Mouse (Mus musculus): ENCODE data around the gene Pcdh9.

The Pcdh9 gene

DNA sequence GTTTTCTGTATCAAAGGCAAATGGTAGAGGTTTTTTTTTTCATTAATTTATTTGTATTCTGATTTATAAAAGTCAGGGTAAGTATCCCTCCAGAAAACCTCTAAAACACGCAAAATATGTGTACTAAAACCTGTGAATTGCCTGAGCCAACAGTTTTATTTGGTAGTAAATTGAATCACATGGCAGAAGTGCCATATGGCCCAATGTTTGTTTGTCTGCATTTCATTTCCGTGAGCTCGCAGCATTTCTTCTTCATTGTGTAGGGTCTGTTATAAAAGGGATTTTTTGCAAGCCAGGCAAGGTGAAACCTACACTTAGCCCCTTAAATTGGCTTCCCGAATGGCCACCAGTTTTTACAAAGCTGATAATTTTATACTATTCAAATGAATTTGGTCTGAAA is 104.2 kb downstream of the Pcdh9 start:
- DNase-seq (ENCODE audit: low spot score), result no peak

DNA sequence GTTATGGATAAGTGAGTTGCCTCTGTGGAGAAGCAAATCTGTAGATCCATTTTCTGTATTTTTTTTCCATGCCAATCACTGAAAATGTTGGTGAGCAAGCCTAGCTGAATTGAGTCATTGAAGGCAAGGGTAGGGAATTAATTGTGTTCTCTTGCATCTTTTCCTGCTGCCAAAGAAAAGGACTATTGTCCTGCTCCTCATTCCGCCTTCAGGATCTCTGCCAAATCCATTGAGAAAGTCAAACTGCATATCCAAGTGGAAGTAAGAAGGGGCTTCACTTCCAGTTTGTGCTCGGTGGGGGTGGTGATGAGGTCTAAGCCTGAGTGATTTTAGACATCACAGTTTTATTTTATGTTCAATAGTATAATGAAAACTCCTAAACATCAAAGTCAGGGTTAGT is 105.4 kb downstream of the Pcdh9 start:
- DNase-seq (ENCODE audit: low spot score), result no peak

DNA sequence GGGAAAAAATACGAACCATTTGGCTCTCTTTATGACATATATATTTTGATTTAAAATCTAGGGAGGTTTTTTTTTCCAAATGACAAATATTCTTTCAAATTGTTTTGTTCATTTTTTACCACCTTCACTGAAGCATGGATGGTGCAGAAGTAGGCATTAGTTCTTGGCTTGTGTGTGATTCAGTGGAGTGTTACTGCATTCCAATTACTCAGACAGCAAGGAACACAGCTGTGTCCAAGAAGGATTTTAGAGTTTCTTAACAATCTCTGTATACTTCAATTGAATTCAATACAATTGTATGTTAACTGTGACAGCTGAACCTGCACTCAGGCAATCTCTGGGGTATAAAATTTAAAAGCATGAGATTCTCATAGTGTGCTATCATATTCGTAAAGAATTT is 127.6 kb downstream of the Pcdh9 start:
- DNase-seq (ENCODE audit: low spot score), result no peak

DNA sequence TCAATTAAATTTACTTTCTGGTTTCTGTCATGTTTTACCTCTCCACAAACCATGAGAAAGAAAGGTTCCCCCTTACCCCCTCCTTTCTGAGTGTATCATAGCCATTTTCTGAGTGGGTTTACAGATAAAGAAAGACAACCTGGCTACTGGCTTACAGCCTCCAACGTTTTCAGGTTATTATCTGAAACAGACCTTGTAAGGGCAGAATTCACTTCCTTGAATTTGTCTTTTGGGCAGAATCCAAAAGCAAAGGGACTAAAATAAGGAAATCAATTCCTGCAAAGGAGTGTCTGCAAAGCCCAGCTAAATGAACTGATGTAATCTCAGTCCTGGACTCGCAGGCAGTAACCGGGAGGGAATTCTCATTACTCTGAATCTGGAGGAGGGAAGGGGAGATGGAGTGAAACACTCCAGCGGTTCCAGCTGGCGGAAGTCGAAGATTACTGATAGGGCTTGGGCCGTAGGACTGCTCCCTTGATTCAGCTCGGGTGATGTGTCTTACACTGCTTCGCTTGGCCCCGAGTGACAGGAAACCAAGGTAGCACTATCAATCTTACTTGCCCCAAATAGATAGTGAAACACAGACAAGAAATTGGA is 156.3 kb downstream of the Pcdh9 start:
- no peak for DNase-seq (ENCODE audit: low spot score)

DNA sequence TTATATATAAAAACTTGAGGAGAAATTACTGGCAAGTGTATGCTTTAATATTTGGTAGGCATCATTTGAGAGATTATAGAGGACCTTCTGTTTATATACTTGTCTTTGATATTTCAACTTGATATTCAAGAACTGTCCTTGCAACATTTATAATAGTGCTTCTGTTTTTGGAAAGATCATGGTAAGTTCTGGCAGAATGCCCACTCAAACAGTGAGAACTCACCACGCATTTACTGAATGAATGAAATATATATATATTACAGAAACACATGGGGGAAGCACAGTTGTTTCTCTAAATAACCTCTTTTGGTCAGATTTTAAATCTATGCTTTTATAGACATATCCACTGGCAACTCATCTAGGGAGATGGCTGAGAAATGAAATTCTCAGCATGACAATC is 164.7 kb downstream of the Pcdh9 start:
- DNase-seq (ENCODE audit: low spot score), result no peak

DNA sequence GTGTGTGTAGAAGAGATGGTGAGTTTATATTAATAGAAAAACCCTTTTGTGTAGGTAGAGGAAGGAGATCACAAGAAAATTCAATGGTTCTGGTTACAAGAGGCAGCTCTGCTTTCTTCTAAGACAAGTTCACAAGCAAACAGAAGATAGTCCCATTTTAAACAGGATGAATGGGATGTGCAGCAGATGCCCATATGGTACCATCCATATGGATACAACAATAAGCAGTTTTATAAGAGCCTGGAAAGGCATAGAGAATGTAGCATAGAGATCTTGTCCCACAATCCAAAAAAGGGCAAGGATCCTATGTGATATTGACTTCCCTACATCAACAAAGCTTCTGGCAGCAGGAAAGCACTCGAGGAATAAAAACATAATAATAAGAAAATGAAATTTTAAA is 171.3 kb downstream of the Pcdh9 start:
- no peak for DNase-seq (ENCODE audit: low spot score)

DNA sequence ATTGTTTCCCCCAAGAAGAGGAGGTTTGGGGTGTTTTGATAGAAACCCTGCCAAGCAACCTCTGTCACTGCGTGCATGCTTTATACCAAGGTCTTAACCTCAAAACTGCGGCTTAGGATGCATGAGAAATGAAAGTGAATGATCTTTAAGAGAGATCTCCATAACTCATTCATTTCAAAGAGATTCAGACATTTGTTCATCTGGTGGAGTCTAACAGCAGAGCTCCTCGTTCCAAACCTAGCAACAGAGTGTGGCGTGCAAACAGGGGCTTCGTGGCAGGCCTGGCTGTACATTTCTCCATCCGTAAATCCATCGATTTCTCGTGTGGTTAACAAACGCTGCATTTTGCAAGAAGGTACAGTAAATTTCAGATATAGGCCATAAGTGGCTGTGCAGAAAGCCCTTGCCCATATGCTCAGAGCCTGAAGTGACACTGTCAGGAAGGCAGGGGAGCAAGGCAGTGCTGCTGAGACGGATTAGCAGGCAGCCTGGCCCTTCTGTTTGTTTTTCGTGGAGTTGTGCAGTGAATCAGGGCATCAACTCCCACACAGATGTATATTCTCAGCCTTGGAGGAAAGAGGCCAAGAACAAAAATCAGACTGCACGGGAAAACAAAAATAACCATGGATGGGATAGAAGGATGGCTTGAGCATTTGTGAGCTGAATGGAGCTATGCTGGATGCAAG is 177.1 kb downstream of the Pcdh9 start:
- no peak for DNase-seq (ENCODE audit: low spot score)

DNA sequence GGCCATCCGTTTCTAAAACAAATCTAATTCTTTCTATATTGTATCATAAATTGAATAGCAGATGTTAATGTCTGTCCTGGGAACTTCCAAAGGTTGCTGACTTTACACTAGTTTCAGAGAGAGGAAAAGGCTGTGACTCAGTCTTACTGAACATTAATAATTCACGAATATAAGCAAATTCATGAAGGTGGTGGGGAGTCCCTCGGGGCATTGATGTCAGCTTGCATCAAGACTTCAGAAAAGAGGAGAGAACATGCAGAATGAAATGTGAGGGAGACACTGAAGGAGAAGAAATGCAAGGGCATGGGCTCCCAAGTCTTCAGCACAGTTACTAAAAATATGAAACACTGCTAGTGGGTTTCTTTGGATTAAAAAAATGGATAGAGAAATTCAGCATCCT is 181.8 kb downstream of the Pcdh9 start:
- DNase-seq (ENCODE audit: low spot score), result no peak

DNA sequence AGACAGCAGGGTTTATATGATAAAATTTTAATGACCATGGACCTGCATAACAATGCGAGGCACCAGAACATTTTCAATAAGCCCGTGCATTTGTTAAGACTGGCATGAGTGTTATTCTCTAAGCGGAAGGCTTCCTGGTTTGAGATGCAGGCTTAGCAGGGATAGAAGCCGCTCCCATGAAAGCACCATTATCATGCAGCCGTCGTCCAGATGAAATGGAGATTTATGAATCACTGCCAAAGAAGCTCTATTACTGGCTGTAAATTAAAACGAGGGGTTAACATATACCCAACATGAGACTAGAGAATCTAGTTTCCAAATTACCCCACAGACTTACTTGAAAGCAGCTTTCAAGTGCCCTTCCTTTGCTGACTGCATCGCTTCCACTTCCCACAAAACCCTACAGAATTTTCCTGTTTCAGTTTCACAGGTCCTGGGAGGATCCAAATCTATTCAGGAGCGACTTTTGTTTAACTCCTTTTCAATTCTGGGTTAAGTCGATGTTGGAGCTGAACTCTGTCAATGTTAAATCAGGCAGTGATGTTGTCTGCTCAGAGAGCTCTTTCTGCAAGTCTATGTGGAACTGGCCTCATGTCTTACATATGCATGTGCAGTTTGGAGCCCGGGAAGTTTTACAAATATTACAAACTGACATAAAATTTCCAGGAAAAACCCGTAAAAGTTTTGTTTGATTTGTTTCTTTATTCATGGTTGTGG is 188.9 kb downstream of the Pcdh9 start:
- DNase-seq (ENCODE audit: low spot score), result no peak

DNA sequence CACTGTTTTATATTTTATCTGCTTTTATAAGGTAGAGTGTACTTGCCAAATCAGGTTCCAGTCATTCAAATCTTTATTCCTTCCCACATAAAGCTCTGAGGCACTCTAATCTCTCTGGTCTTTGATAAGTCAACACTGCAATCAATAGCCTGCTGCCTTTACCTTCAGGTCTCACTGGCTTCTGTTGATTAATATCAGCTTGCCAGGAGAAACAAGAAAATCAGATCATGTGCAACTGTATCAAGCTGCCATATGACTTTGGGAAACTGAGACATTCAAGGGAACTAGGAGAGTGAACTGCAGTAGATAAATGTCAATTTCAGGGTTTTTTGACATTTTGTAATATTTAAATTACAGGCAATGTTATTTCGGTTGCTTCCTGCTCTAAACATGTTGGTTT is 189.6 kb downstream of the Pcdh9 start:
- no peak for DNase-seq (ENCODE audit: low spot score)

DNA sequence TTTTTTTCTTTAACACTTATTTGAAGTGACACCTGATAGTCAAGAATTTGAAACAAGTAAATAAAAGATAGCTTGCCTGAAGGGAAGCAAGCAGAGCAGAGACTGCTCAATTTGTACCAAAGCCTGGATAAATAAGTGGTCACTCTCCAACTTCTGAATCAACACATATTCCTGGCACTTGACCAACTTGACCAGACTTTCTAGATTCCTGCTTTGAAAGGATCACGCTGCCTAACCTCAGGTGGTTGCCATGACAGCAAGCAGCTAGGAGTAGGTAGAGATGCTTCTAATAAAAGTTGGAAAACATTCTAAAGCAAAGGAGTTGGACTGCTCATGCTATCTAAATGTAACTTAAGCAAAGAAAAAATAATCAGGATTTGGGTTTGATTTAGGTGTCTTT is 205.8 kb downstream of the Pcdh9 start:
- no peak for DNase-seq (ENCODE audit: low spot score)

DNA sequence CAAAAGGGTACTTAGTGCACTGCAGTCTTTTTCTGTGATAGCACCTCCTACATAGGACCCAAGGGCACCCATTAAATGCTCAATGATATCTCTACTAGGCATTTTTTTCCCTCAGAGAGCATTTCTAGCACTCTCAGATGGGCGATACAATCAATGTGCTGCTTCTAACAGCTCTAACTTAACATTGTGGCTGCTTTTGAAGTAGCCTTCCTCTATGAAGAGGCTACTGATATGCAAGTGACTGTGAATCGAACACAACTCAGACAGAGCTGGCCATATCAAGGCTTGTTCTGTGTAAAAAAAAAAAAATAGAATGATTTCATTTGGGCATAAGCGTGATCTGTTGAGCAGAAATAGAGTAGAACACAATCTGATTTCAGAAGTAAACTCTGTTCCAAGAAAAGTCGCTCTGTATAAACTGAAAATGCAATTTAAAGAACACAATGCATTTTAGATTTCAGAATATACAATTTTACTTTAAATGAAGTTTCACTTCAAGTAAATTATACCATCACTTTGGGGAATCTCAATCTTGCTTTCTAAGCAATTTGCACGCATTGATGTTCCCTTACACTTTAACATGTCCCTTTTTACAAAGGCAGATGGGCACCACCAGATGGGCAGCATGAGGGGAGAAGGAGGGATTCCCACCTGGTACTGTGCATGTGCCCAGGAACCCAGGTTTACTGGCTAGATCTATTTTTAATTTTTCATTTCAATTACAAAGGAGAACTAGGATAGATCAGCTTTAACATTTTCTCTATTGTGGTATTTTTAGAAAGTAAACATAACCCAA is 215.0 kb downstream of the Pcdh9 start:
- DNase-seq (ENCODE audit: low spot score), result no peak

DNA sequence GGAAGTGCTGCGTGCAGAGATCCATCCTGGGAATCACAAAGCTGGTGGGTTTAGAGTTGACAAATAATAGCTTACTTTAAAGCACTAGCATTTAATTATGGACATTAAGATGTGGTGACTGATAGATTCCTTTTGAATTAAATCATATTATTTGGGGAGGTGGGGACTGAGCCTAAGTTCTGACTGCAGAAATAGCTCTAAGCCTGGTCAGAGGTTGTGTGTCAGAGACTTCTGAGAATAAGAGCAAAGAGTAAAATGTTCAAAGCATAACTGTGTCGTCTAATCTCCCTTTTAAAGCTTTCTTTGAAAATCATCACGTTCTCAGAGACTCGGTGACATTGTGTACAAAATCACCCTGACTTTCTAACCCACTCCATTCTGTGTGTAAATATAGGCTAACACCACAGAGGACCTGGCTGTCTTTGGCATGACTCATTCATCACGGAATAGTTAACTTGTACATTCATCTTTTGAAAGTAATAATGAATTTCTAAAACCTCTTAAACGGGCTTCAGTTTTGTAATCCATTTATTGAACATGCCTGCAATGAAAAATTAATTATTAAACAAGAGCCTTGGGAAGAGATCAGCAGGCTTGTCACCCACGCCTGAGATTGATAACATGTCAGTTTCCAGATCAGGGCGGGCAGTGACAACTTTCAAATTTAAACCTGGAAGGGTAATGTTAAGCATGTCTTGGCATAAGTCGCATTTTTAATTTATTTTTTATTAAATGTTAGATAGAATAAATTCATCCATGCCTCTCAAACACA is 236.3 kb downstream of the Pcdh9 start:
- no peak for DNase-seq (ENCODE audit: low spot score)

DNA sequence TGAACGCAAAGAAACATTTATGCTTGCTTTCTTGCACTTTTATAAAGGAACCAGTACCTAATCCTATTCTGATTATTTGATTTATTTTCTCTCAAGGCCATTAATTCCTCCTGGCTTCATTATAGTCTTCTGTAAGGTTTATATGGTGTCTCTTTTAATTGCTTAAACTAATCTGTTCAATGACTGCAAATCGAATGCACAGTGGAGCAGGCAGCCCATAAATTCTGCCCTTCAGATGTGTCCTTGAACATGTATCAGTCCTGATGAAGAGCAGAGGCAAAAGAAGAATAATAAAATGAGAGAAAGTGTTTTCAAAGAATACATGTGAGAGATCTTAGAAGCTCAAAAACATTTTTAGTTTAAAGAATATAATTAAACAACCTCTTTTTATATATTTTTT is 263.2 kb downstream of the Pcdh9 start:
- no peak for DNase-seq (ENCODE audit: low spot score)

DNA sequence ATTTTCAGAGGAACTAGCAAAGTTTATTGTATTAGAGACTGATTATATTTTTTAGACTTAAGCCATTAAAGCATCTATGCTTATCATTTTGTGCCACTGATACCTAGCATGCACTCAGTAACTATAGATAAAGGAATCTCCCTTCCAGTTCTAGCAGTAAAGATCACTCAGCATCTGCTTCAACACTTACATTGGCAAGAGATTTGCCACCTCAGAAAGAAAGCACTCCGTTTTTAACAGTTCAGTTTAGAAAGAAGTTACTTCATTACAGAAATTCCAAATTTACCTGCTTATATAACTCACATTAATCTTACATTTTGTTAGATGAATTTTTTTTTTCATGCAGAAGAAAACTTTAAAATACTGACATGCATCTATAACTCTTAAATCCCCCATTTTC is 266.3 kb downstream of the Pcdh9 start:
- DNase-seq (ENCODE audit: low spot score), result no peak

DNA sequence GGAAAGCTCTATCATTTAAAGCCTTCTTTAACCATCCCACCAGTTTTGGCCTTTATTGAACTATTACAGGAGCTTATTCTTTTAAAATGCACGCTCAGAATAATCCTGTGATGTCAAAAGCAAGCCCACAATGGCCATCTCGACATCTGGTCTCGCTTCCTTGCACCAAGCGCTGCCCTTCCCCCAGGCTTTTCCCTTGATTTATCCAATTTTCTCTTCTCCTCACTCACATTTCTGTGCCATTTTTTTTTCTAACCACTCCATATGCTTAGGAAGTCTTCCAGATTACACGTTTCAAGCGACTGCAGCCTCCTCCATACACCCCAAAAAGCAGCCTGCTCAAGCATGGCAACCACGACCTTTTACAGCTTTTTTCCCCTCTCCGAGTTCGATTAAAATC is 269.3 kb downstream of the Pcdh9 start:
- no peak for DNase-seq (ENCODE audit: low spot score)

DNA sequence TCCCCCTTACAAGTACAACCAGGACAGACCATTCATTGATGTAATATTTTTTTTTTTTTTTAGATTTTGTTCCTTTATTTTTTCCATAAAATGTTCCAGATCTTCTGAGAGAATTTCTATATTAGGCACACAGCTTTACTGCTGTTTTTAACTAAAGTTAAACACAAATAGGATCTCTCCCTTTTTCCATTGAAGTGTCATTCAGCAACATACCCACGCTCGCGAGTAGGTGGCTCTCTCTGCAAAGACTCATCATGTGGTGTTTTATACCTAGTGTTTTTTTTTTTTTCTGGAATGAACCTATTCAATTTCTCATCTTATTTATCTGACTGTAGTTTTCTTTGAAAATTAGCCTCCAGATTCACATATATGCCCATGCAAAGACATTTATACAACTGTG is 282.9 kb downstream of the Pcdh9 start:
- no peak for DNase-seq (ENCODE audit: low spot score)

DNA sequence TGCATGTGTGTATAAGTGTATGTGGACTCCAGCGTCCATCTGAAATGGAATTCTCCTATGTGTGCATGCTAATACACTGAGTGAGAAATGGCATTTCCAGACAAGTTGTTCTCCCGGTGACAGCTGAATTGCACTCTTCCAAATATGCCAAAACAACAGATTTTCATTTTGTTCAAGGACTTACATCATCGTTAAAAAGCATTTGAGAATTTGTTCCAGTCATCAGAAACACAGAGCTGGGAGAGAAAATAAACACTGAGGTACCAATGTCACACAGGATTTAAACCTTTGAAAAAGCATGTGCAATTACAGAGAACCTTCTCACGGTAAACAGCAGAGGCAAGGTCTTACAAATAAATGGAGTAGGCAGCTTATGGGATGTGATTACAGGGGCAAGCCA is 290.5 kb downstream of the Pcdh9 start:
- no peak for DNase-seq (ENCODE audit: low spot score)

DNA sequence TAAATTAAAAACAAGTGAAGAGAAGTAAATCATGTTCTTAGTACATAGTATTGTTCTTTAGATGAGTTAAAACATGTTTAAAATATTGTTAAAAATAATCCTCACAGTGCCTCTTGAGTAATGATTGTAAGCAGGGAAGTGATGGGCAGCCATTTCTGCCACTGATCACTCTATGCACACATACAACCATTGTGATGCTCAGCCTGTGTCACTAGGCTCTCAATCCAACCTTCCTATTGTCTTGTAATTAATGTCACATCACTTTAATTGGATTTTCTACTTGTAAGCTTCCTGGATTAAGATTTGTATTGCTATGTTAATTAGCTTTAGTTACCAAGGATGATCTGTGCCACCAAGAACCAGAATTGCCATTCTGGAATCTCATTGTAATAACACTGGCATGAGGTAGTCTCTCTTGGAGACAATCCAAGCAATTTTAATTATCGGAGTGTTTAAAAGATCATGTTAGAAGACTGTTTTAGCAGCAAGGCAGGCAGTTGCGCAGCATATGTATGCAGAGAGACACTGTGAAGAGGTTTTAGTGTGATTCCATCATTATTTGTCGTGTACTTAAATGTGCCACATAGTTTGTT is 305.0 kb downstream of the Pcdh9 start:
- no peak for DNase-seq (ENCODE audit: low spot score)

DNA sequence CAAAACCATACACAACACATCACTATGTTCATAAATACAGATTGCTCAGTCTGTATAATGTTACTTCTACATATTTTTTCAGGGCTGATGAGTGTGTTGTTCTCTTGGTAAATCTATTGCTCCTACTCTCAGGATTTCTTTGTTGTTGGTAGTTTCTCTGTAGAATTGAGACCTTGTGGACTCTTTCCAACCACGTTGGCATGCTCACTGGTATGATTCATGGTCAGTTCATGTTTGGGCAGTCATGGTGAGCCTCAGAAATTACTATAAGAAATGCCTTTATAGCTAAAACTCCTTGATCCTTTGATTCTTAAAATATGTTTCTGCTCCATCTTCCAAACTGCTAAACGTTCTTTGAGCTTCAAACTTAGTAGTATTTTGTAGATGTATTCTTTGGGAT is 326.1 kb downstream of the Pcdh9 start:
- no peak for DNase-seq (ENCODE audit: low spot score)

DNA sequence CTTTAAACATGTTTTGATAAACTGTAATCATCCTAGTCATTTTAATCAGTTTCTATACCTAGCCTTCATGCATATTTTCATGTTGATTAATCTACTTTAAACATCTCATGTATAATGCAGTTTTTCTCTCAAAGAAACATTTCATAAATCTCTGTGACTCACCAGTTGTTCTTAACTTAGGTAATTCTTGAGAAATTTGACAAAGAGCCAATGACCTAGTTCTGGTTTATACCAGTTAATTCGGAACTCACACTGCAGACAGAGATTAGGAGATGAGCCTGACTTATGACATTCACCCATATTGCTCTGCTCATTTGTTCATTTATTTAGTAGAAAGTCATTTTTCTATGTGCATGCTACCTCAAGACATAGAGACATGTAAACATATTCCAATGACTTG is 328.9 kb downstream of the Pcdh9 start:
- DNase-seq (ENCODE audit: low spot score), result no peak

DNA sequence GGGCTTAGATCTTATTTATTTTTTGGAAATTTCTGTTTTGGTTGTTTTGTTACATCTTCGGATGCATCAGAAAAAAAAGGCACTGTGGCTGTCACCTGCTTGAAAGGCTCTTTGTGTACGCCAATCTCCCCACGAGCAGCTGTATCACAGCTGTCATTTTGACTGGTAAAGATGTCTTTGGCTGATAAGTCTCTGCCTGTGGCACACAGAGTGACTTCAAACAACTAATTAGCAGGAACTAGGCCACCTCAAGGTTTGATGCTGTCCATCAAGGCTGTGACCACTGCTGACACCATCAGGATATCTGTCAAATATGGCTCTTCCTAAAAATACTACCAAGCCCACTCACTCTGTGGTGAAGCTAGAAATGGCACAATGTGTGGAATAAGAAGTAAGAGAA is 336.7 kb downstream of the Pcdh9 start:
- DNase-seq (ENCODE audit: low spot score), result no peak

Measured in ovary, postnatal 10 days (tissue).